Mouse (Mus musculus) gastrocnemius, postnatal 36 days (tissue): ENCODE data around the gene AK157302. TPM values are rescaled to one million over a fixed set of nuclear protein-coding genes. Genes with fewer than 3 reads are reported as not detected.

Source experiments
- DNase-seq, 2 experiments: peaks; one replicate each; pipeline ENCODE4 v3.0.0; 2022
- intact Hi-C: fragments of 180-260 bp; cut with DNase I; formaldehyde crosslinking; loops from one replicate; pipeline ENCODE4 v1.15.1; 2025
- microRNA-seq, 2 experiments: library from miRNA; unstranded; fragments of <30 nt; microRNA quantifications; one replicate each; pipeline ENCODE4 v1.2.0; 2021
- total RNA-seq, 2 experiments: library from RNA; stranded (reverse); gene quantifications; 2 replicates each; pipeline ENCODE4 v1.2.3; 2021

The AK157302 gene
- total RNA-seq, 2 experiments from 2014 or later = 21.6 to 22.8 TPM

DNA sequence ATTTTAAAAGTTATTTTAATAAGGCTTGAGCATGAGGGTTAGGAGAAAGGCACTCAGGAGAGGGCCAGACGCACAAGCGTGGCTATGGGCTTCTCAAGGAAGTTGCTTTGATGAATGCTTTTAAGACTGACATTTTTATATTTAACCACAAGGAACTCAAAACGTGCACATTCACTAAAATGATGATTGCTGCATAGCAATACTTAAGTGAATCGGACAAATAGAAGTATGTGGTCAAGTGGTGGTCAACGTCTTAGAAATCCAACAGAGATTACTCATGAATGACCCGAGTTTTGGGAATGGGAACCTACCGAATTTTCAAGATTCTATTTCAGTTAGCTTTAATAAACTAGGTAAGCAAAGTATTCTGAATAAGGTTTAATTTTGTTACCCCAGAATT lies 35.1 kb downstream of the AK157302 start:
- no peak for DNase-seq
- intact Hi-C loops = loop anchor here (5.0 kb wide), 2 partner anchors 128 to 168 kb away; partner anchors contain the start of genes Zkscan3 and Zscan12

DNA sequence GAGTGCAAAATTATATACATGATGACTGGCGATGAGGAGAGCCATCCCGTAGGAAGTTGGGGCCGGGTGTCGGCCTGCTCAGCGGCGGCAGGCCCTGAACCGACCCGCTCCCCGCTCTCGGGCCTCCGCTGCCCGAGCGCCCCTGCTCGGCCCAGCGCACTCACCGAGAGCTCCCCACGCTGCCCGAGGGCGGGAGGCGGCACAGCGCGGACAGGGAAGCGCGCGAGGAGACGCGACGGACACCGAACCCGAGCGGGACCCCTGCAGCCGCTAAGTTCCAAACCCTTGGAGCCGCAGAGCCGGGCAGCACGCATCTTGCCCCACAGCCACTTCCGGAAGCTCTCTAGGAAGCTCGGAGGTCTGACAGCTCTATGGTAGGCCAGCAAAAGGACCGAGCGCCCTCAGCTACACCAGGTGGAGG lies 35.8 kb downstream of the AK157302 start, which contains the start of gene Zkscan8:
Gene Zkscan8, minus strand, starts transcription at position 340 of the 421 bp plus-strand sequence.
- intact Hi-C loops = loop anchor here (5.0 kb wide), 2 partner anchors 128 to 168 kb away; partner anchors contain the start of genes Zkscan3 and Zscan12

DNA sequence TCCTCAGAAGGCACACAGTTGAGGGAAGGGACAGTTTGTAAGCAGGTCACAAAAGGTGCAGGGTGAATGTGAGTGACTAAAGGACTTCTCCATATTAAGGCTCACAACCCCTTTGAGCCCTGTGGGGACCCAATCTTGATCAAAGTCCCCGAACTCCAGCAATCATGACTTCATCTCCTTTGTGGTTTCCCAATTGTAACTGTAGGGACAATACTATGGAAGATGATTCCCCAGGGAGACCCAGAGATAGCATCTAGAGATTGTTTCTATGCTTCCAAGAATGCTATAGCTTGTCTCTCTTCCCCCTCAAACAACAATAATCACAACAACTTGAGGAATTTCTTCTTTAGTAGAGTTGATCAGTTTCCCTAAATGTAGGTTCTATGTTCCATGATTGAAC lies 47.7 kb downstream of the AK157302 start, which contains the start of gene Olfr1366:
Gene Olfr1366, minus strand, starts transcription at position 101 of the 400 bp plus-strand sequence.
- intact Hi-C loops = no loop called here
- no peak for DNase-seq

More for the DNA sequence above, 35.8 kb downstream of the AK157302 start, which contains the start of gene Zkscan8:
- DNase-seq = peak; percentile 85 to 86

Small RNA genes within 50 kb of the gene (microRNA-seq; reads per million reads assigned to microRNA genes)
- 0 reads per million in 2 experiments for gene Mir1896

Other genes starting within 250 kb of the AK157302 start
- not detected for gene Gpx5, start 202.5 kb upstream of the AK157302 start, total RNA-seq
- gene Gpx6, start 183.1 kb upstream of the AK157302 start, total RNA-seq = not detected
- gene Olfr1367, start 148.3 kb upstream of the AK157302 start, total RNA-seq = not detected
- 1 to 10 TPM; 4.7 to 6.7 TPM for gene Zscan12, start 132.4 kb upstream of the AK157302 start, total RNA-seq
- gene Zkscan3, start 92.5 kb upstream of the AK157302 start, total RNA-seq = 10 to 100 TPM; 14.7 to 14.9 TPM
- under 1 TPM; 0.20 to 0.36 TPM for gene Pgbd1, start 54.2 kb upstream of the AK157302 start, total RNA-seq
- 10 to 100 TPM in 1 of 2 experiments, 1 to 10 TPM in 1; 8.8 to 11.9 TPM for gene Zscan26, start 41.5 kb upstream of the AK157302 start, total RNA-seq
- under 1 TPM in 1 of 2 experiments, not detected in 1; 0.17 TPM for gene Nkapl, start 26.7 kb upstream of the AK157302 start, total RNA-seq
- gene Zkscan4, start 16.3 kb upstream of the AK157302 start, total RNA-seq = under 1 TPM; 0.25 to 0.43 TPM
- gene Gm10065, start 15.8 kb upstream of the AK157302 start, total RNA-seq = not detected
- gene Gm11273, start 6.2 kb downstream of the AK157302 start, total RNA-seq = 100 to 1,000 TPM; 119 to 122 TPM
- gene Zkscan8, start 35.9 kb downstream of the AK157302 start, total RNA-seq = 1 to 10 TPM; 4.0 to 6.2 TPM
- gene Olfr1366, start 47.6 kb downstream of the AK157302 start, total RNA-seq = not detected
- not detected for gene Olfr1535, start 64.7 kb downstream of the AK157302 start, total RNA-seq
- gene Olfr1364, start 86.5 kb downstream of the AK157302 start, total RNA-seq = not detected
- not detected for gene Olfr1362, start 118.8 kb downstream of the AK157302 start, total RNA-seq
- not detected for gene Olfr11, start 147.3 kb downstream of the AK157302 start, total RNA-seq
- gene Olfr1361, start 168.2 kb downstream of the AK157302 start, total RNA-seq = not detected
- gene Olfr1360, start 182.2 kb downstream of the AK157302 start, total RNA-seq = not detected
- not detected for gene Olfr1359, start 202.9 kb downstream of the AK157302 start, total RNA-seq
- 10 to 100 TPM; 10.7 to 18.2 TPM for gene Hist1h2bl, start 220.9 kb downstream of the AK157302 start, total RNA-seq
- gene Hist1h2ai, start 221.2 kb downstream of the AK157302 start, total RNA-seq = 1 to 10 TPM; 3.3 to 8.8 TPM
- gene Hist1h3h, start 222.4 kb downstream of the AK157302 start, total RNA-seq = 10 to 100 TPM; 12.6 to 15.0 TPM
- gene Hist1h2bm, start 226.8 kb downstream of the AK157302 start, total RNA-seq = 1 to 10 TPM; 2.0 to 3.5 TPM
- gene Hist1h4j, start 239.8 kb downstream of the AK157302 start, total RNA-seq = 1 to 10 TPM; 2.0 to 3.2 TPM